Mouse (Mus musculus) heart, postnatal 36 days (tissue): ENCODE data around the gene Nrd1. TPM values are rescaled to one million over a fixed set of nuclear protein-coding genes. Genes with fewer than 3 reads are reported as not detected.

Experiments
- DNase-seq, 2 experiments: peaks; one replicate each; pipeline ENCODE4 v3.0.0; 2021 to 2022
- intact Hi-C: fragments of 180-260 bp; cut with DNase I; formaldehyde crosslinking; loops from one replicate; pipeline ENCODE4 v1.15.1; 2025
- total RNA-seq, 2 experiments: library from RNA; stranded (reverse); gene quantifications; 2 replicates each; pipeline ENCODE4 v1.2.3; 2021

Nrd1 gene
- total RNA-seq = 100 to 1,000 TPM; 132 to 133 TPM

DNA sequence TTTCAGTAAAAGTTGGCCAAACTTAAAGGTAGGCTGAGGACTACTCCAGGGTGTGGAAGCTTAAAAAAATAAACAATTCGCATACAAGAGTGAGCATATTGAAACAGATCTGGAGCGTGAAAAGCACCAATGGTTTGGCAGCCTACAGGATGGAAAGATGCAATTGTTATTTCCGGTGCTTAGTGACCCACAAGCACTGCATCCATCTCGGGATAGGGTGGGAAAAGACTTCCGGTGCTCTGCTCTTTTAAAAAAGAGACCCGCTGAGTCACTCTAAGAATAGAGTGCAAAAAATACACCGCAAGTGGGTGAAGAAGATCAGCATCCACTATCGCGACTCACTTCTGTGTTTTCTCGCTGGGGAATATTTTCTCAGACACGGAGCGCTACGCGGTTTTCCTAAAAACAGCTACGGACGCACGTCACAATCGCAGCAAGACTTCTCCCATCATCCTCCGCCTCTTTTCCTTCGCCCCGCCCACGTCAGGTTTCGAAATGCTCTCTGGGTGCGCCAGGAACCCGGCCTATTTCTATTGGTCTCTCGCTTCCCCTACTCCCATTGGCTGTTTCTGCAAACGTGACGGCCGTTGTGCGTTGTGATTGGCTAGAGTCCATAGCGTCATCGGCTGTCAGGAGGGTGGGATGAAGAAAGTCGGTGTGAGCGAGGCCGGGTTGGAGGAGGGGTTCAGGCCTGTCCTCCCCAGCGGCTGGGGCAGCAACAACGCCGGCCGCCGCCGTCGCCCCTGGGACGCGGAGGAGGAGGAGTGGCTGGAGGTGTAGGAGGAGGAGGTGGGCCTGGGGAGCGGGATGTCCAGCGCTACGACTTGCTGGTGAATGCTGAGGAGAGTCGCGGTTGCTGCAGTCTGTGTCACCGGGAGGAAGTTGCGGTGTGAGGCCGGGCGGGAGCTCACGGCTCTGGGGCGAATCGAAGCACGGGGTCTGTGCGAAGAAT lies at the start of gene Nrd1:
Gene Nrd1, plus strand, starts transcription at position 657 of the 952 bp plus-strand sequence.
- intact Hi-C loops = no loop called here
- DNase-seq = peak; percentile 97

DNA sequence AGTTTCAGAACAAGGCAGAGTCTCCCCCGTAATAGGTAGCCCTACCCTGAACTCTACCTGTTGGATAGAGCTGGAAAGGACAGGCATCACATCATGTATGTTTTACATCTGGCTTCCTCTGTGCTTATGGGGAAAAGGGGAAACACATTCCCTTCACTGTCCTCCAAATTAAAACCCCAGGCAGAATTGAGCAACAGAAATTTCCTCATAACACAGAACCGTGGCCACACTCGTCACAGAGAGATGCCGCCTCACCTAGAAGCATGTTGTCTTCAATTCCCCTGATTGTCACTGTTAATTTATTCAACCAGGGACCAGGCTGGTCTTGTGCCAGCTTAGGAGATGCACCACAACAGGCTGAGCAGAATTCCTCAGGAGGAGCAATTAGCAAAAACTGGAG lies 48.8 kb upstream of the Nrd1 start:
- intact Hi-C loops = no loop called here
- no peak for DNase-seq

DNA sequence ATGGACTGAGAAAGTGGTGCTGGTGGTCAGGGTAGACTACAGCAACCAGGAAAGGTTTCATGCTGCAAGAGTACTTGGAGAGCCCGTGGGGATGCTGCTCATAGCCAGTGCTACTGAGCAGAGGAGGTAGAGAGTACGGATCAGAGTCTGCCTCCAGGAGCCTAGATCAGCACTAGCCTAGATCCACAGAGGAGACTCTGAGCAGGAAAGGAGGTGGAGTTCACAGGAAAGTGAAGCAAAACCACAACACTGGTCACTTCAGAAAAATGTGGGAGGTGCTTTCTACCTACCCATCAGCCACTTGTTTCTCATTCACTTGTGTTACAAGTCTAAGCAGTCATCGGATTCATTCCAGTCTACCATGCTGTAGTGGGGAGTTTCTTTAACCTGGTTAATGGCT lies 40.8 kb upstream of the Nrd1 start:
- DNase-seq = no peak
- intact Hi-C loops = no loop called here

DNA sequence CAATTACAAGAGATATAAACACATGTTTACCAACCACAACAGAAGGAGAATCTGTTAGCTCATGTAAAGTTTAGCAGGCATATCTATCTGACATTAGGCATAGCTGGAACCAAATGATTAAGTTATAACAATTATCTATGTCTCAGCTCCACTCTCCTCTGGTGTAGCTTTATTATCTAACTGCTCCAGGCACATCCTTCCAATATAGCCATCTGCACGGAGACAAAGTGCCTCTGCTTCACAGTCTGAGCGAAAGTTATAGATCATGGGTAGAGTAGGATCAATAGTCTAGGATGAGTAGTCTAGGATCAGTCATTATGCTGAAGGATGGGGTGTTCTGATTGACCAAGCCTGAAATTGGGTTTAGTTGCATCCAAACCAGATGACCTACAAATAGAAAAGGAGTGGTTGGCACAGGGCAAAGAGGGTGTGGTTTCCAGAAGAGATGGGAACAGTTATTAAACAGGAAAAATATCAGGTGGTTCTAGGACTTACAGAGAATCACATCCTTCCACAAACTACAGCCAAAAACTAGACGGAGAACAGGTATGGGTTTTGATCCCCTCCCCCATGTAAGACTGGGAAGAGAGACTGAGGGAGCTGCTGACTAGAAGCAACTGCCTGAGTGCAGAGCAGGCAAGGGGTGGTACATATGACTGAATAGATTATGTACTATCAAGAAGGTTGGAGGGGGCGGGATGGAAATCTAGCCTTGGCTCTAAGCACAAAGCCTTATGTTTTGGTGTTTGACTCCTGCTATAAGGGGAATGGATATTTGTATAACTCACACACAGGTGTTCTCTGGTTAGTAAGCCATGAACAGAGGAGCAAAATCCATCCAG lies 39.6 kb upstream of the Nrd1 start:
- intact Hi-C loops = no loop called here
- DNase-seq = no peak

DNA sequence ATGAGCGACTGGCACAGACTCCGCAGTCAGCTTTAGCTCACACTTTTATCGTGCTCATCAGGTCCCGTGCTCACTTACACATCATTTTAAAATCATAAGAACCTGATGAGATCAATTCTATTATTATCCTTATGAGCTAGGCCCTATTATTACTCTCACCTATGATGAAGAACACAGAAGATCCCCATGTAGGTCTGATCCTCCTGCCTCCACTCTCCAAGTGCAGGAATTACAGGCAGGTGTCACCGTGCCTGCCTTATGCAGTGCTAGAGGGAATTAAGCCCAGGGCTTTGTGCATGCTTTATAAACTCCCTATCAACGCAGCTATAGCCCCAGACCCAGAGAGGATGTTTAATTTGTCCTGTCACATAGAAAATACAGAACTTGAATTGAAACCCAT lies 37.4 kb upstream of the Nrd1 start:
- intact Hi-C loops = no loop called here
- DNase-seq = no peak

DNA sequence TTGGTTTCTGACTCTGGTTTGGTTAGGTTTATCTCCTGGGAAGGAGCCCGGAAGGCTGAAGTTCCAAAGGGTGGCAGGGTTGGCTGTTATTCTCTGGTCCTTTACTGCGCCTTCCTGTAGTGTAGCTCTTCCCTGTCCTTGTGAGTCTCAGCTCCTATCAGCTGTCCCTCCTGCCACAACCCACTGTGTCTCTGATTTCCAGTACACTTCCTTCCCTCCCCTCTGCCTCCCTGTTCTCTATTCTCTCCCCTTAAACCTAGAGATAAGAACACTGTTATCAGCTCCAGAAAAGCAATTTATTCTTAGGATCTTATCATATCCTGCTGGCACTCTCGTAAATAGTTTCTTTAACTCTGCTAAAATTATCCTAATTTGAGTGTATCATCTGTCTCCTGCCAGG lies 30.9 kb upstream of the Nrd1 start:
- DNase-seq = no peak
- intact Hi-C loops = no loop called here

DNA sequence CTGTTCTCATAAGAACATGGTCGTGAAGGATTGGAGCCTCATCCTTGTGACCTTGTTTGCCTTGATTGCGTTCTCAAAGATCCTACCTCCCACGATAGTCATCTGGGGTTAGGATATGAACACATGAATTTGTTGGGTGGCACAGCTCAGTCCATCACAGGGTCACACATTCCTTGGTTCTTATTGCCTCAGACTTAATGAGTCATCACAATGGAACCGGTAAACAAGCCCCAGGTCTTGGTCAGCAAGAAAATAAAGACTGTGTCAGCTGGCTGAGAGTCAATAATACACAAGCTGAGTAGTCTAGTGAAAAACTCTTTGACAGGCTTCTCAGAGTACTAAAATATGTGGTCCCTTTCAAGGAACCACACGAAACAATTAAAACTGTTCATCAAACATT lies 29.4 kb upstream of the Nrd1 start:
- DNase-seq = no peak
- intact Hi-C loops = no loop called here

DNA sequence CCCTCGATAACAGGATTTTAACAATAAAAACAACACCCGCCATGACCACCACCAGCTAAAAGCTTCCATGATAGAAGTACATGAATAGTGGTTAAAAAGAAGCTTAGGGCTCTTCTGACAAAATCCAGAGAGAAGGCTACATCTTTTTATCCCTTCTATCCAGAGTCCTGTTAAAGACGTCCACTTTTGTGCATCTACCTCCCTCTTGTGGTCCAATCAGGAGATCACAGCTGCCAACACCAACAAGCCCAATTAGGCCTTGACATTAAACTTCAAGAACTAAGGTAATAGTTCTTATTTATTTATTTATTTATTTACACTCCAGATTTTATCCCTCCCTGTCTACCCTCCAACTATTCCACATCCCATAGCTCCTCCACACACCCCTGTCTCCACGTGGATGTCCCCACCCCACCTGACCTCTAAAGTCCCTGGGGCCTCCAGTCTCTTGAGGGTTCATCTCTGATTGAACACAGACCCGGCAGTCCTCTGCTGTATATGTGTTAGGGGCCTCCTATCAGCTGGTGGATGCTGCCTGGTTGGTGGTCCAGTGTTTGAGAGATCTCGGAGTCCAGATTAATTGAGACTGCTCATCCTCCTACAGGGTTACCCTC lies 23.9 kb upstream of the Nrd1 start:
- intact Hi-C loops = loop anchor here (1.0 to 5.0 kb wide), 3 partner anchors 106 to 279 kb away; no protein-coding TSS in a partner anchor
- peak; percentile 16 to 31 for DNase-seq

DNA sequence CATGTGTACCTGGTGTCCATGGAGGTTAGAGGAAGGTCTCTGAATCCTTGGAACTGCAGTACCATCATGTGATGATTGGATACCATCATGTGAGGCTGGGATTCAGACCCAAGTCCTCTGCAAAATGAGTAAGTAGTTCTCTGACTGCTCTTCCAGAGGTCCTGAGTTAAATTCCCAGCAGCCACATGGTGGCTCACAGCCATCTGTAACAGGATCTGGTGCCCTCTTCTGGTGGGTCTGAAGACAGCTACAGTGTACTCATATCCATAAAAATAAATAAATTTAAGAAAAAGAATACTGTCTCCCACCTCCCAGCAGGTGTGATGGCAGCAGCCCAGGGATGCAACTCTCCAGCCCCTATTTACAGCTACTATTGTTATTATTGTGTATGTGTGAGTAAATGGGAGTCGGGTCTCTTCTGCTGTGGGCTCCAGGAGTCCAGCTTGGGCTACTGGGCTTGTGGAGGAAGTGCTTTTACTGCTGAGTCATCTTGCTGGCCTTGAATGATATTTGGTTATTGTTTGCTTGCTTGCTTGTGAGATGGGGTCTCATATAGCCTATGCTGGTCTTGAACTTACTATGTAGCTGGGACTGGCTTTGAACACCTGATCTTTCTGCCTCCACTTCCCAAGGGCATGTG lies 13.5 kb upstream of the Nrd1 start:
- intact Hi-C loops = no loop called here
- no peak for DNase-seq

DNA sequence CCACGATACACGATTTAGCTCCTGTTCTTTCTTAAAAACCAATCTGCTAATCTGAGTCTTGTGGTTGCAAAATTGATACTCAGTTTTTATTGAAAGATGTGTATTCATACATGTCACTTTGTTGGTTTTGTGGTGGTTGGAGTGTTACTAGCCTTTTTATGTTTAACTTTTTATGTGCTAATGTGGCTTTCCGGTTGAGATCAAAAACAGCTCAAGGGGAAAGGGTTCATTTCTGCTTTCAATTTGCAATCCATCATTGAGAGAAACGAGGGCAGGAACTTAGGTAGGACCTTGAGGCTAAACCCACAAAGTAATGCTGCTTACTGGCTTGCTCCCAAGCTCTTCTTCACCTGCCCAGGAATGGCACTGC lies 13.0 kb upstream of the Nrd1 start:
- DNase-seq = no peak
- intact Hi-C loops = no loop called here

DNA sequence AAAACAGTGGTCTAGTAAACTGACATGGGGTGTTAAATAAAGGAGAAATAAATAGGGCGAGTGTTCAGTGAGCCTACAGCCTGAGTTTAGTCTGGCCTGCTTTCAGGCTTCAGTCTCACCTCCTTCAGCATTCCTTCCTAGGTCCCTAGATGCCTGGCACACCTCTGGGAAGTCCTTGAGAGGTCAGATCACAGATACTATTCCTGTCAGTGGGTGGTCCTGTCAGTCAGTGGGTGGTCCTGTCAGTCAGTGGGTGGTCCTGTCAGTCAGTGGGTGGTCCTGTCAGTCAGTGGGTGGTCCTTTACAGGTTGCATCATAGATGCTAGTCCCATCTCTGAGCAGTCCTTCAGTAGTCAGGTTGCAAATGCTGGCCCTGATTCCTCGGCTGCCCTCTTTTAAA lies 11.0 kb upstream of the Nrd1 start:
- intact Hi-C loops = no loop called here
- no peak for DNase-seq

DNA sequence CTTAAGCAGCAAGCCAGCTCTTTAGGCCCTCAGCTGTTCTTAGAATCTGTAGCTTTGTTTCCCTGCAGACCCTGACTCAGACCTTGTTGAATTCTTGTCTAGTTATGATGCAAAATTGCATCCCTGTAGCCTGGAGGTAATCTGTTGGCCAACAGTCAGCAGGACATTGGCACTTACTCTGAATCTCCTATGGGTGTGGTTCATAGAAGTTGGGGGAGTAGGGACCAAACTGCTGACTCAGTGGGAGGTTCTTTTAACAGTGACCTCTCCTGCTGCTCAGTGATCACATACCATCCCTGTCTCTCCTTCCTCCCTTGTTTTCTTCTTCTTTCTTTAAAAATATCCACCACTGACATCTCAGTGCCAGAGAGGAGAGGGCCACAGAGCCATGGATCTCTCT lies 10.4 kb upstream of the Nrd1 start:
- no peak for DNase-seq
- intact Hi-C loops = no loop called here

DNA sequence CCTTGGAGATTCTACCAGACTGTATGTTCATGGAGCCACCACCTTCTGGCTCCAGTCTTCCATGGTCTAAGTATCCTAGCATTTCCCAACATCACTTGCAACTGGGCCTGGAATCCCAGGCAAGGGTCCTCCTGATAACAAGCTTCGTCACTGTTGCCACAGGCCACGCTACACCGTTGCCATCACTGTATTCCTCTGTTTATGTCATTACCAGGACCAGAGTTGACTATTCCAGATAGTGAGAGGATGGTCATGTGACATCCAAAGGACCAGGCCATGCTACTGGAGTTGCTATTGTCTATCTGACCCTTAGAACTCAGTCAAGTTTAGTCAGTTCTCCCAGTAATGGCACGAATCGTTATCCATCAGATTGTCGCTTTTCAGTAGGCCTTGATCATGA lies 9.9 kb upstream of the Nrd1 start:
- intact Hi-C loops = no loop called here
- DNase-seq = no peak

DNA sequence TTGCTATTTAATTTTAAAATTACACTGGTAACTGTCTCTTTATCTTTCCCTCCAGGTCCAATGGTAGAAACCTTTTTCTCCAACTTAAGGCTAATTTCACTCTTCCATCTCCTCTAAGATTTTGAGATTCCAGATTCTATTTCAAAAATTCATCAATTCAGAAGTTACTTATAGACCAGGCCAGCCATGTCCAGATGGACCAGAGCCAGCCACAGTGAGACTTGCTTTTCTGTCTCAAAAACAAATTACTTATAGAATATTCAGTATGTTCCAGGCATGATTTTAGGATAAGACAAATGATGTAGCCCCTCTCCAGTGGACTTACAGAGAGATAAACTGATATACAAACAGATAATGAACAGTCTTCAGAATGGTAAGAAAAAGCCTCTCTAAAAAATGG lies 8.6 kb upstream of the Nrd1 start:
- intact Hi-C loops = no loop called here
- no peak for DNase-seq

DNA sequence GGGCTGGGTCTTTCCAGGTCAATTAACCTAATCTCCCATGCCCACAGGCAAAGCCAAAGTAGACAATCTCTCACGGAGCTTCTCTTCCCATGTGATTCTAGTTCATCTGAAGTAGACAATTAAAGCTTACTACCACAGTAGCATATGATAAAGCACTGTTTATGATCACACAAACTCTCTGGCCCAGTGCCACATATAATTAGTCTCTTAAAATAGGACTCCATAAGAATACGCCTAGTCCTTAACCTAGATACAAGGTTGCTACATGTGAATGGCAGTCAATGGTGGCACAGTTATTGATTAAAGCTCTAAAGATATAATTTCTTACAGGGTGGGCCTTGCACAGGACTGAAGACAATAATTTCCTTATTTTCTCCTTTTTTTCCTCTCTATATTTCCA lies 7.5 kb upstream of the Nrd1 start:
- intact Hi-C loops = no loop called here
- no peak for DNase-seq

DNA sequence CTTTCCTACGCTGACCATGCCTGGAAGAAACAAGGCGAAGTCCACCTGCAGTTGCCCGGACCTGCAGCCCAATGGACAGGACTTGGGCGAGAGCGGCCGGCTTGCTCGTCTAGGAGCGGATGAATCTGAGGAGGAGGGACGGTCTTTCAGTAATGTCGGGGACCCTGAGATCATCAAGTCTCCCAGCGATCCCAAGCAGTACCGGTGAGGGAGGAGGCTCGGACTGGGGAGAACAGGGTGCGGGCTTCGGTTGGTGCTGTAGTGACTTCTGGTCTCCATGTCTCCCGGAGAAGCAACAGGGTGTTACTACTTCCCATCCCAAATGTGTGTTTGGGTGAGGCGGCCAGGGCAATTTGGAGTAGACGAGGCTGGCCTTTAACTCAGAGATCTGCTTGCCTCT lies 506 bp downstream of the Nrd1 start:
- intact Hi-C loops = no loop called here
- no peak for DNase-seq

DNA sequence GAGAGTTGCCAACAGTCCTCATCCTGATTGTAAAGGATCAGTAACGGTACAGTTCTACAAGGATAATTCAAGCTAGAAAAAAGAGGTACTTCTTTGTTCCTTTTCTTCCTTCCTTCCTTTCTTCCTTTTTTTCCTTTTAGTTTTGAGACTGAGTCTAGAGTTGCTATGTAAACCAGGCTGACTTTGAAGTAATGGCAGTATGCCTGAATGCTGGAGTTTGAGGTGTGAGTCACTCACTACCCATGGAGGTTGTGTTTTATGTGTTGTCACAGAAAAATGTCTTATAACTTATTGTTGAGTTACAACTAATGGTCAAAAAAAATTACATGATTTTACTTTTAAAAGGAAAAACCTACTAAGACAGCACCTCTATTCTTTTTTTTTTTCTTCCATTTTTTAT lies 7.6 kb downstream of the Nrd1 start:
- intact Hi-C loops = no loop called here
- DNase-seq = no peak

DNA sequence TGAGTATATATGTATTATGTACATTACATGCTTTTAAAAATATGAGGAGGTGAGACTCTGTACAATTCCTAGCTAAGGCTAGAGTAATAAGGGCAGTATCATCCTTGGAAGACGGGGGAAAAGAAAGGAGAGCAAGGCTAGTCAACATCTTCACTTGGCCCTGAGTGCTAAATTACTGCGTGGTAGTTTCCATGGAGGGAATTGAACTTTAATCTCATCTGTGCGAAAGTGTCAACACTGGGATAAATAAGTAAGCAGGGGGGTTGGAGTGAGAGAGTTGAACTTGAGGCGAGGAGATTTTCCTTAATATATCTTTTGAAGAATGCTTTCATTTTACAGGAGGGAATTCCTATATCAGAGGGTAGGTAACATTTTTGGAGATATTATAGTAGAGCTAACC lies 13.6 kb downstream of the Nrd1 start:
- intact Hi-C loops = no loop called here
- DNase-seq = no peak

DNA sequence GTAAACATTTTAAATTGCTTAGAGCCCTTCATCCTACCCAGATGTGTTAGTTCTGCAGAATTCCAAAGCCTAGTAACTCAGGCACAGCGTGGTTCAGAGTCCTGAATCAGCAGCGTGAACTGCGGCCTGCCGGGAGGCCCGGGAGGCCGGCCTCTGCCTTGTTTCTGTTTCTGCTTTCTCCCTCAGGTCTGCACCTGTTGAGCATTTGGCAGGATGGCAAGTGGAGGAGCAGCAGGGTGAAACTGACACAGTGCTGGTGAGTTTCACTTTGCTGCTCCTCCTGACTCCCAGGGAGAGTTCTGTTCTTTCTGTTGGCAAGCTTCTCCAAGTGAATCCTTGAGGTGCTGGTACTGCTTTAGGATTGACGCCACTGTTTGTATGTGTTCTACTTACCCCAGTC lies 17.0 kb downstream of the Nrd1 start:
- no peak for DNase-seq
- intact Hi-C loops = no loop called here

DNA sequence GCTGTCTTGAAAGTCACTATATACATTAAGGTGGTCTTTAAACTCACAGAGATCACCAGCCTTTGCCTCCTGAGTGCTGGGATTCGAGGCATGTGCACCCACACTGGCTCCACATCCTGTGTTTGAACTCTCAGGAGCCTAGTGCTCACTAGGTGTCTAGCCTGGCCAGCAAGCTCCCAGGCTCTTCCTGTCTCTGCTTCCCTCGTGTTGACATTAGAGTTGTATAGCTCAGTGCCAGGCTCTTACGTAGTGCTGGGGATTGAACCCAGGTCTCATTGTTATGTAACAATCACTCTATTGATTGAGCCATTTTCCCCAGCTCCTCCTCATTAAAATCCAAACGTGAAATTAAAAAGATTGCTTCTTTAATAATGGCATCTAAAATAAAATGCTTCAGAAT lies 18.8 kb downstream of the Nrd1 start:
- intact Hi-C loops = no loop called here
- no peak for DNase-seq

DNA sequence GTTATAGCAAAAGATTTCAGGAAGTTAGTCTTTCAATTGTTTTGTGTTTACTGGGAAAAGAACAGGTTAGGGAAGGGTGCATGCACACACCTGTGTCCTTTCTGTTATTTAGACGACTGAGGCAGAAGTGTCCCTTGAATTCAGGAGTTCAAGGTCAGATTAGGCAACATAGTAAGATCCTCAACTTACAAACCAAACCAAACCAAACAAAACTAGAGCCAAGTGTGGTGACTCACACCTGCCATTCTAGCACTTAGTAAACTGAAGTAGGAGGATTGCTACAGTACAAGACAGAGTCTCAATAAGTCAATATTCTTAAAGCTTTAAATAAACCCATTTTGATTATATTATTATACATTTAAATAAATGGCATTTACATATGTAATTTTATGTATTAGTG lies 21.5 kb downstream of the Nrd1 start:
- intact Hi-C loops = no loop called here
- no peak for DNase-seq
